Mouse (Mus musculus) WW6 (cell line): ENCODE measurements around the gene Rp2.

Source experiments
- DNase-seq: peaks from one replicate; pipeline ENCODE4 v3.0.0-alpha.2; 2013; ENCODE audit warnings: low read depth, low spot score

Gene Rp2

DNA sequence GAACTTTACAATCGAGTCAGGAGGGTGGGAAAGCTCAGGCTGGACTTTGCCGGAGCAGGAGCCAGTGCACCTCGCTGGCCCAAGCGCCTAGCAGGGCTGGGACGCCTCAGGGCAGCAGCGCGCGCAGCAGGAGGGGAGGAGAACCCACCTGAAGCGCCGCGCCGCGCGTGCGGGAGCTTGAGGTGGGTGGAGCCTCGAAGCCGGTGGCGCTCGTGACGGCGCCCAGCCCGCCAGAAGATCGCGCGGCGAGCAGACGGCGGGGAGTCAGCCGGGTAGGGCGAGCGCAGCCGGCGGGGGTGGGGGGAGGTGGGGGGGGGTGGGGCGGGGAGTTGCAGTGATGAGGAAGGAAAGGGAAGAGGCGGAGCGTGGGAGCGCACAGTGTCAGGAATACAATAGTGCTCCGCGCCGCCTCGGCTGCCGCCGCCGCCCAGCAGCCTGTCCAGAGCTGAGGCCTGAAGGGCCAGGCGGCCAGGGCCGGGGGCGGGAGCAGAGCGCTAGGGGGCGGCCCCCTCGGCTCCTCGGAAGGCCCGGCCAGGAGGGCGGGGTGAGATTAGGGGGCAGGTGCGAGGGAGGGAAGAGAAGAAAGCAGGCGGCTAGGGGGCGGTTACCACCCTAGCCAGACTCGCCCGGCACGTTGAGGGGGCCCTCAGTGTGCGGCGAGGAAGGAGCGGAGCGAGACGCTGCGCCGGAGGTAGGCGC, 61.0 kb downstream of the Rp2 start, which contains the start of gene Jade3:
Jade3 (plus strand) TSS at position 549 of the 699 bp plus-strand sequence.
- DNase-seq, result peak; percentile 59

DNA sequence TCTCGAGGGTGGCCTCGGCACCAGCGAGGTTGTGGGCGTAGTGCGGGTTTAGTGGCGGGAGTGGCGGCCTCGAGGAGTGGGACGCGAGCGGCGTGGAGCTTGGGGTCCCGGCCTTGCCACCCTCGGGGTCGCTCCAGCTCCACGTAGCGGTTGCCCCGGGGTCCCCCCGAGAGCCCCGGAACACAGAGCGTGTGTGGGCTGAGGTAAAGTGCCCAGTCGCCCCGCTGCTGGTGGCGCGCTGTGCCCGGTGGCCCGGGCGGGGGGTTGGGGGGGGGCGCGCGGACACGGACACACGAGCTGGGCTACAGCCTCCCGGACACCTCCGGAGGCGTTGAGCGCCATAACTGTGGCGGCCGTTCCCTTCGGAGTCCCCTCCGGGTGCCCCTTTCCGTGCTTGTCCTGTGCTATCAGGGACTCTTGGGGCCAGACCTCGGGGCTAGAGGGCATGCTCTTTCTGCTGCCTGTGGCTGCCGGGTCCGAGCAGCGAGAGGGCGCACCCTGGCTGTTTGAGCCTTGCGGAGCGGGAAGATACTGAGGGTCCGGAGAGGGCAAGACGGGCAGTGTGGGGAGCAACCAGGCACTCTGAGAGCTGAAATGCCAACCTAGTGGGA, 61.7 kb downstream of the Rp2 start:
- no peak for DNase-seq
